Mouse (Mus musculus) olfactory bulb, adult 2 months (tissue): ENCODE measurements at regions not wholly inside any gene's neighbourhood (a gene's known extent, or its start where the extent isn't known, plus 50 kb on each side); places are given as distances from the start of the nearest gene placed in this dataset.

Source experiments
- CTCF ChIP-seq: fragments of 200-500 bp; IDR thresholded peaks from 2 replicates; pipeline ENCODE4 v1.5.1; 2012; ENCODE audit warnings: low read depth, mild to moderate bottlenecking, low read length, moderate library complexity; ENCODE audit not compliant: insufficient read depth
- POLR2A ChIP-seq: fragments of 200-500 bp; IDR thresholded peaks from 2 replicates; pipeline ENCODE4 v1.6.1; 2012; ENCODE audit warnings: mild to moderate bottlenecking, low read depth, low read length, moderate library complexity; ENCODE audit not compliant: insufficient read depth

DNA sequence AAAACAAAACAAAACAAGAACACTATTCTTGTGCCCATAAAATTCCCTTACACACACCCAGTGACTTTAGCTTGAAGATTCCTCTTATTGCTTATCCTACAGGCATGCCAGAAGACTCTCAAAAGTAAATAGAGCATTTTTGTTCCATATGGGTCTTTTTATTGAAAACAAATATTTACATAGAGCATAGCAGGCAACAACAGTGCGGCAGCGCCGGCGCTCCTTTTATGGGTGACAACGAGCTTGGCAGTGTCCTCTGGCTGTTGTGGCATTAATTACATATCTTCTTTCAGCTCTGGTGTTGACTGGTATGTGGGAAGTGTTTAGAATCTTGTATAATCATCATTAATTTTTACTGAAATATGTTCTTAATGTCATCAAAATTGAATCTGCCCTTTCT, 242.2 kb upstream of the Fbxl7 start:
- TF ChIP-seq POLR2A = no peak
- no peak for TF ChIP-seq CTCF
